Mouse (Mus musculus): Measurements from ENCODE around the gene Slc35e3. TPM values are rescaled to one million over a fixed set of nuclear protein-coding genes. Genes with fewer than 3 reads are reported as not detected.

Slc35e3 gene
- polyA plus RNA-seq, 1 experiment from 2014 or later: 19.8 TPM

GRCm38 (mm10) chr10:117694255-117694953 lies 51.8 kb downstream of the Slc35e3 start:
- H3K27me3 ChIP-seq (ENCODE audit: control insufficient read depth, insufficient read depth, low read length): no peaks in the 10 kb centered on the region
- no peaks in the 10 kb centered on the region for H3K9me3 ChIP-seq (ENCODE audit: control insufficient read depth, low read length)
- 96% methylated on average over 6 of the region's 6 CpGs for WGBS
- no peak overlapping the region for H3K9ac ChIP-seq (ENCODE audit: low read length)
- no peak overlapping the region for H3K4me3 ChIP-seq (ENCODE audit: low read depth, low read length)
- H3K27ac ChIP-seq (replicated peaks; ENCODE audit: low read depth, low read length): no peak overlapping the region
- H3K4me2 ChIP-seq (ENCODE audit: low read depth, severe bottlenecking): no peak overlapping the region
- H3K36me3 ChIP-seq (ENCODE audit: control insufficient read depth, insufficient read depth, low read length): peaks cover 40% of the 10 kb centered on the region
- DNase-seq (ENCODE audit: low spot score): no peak
- no peak for ATAC-seq (ENCODE audit: insufficient number of reproducible peaks, low FRiP score, low TSS enrichment, low read depth)
- H3K4me1 ChIP-seq (ENCODE audit: control insufficient read depth, insufficient read depth, low read length): no peaks in the 10 kb centered on the region

- 97% methylated on average over 5 of the region's 5 CpGs for WGBS
- peaks cover 40% of the 10 kb centered on the region for H3K36me3 ChIP-seq (ENCODE audit: control insufficient read depth, insufficient read depth, low read length)
Observed at GRCm38 (mm10) chr10:117692953-117693352, 53.2 kb downstream of the Slc35e3 start.

GRCm38 (mm10) chr10:117692173-117692572 lies 54.0 kb downstream of the Slc35e3 start:
- peaks cover 33% of the 10 kb centered on the region for H3K36me3 ChIP-seq (ENCODE audit: control insufficient read depth, insufficient read depth, low read length)
- no peak for DNase-seq (ENCODE audit: low spot score)

More at GRCm38 (mm10) chr10:117692953-117693352, 53.2 kb downstream of the Slc35e3 start:
- Histone ChIP-seq H3K4me1 (ENCODE audit: control insufficient read depth, insufficient read depth, low read length) (no peaks in the 10 kb centered on the region), H3K4me2 (ENCODE audit: low read depth, severe bottlenecking) (no peak overlapping the region), H3K9me3 (ENCODE audit: control insufficient read depth, low read length) (no peaks in the 10 kb centered on the region), H3K27me3 (ENCODE audit: control insufficient read depth, insufficient read depth, low read length) (no peaks in the 10 kb centered on the region), H3K27ac (replicated peaks; ENCODE audit: low read depth, low read length) (no peak overlapping the region), H3K9ac (ENCODE audit: low read length) (no peak overlapping the region), H3K4me3 (ENCODE audit: low read depth, low read length) (no peak overlapping the region)
- ATAC-seq (ENCODE audit: insufficient number of reproducible peaks, low FRiP score, low TSS enrichment, low read depth): no peak
- no peak for DNase-seq (ENCODE audit: low spot score)

GRCm38 (mm10) chr10:117691389-117691968 lies 54.7 kb downstream of the Slc35e3 start:
- DNase-seq (ENCODE audit: low spot score): no peak
- Histone ChIP-seq H3K9ac (ENCODE audit: low read length) (no peak overlapping the region), H3K27ac (replicated peaks; ENCODE audit: low read depth, low read length) (no peak overlapping the region), H3K4me2 (ENCODE audit: low read depth, severe bottlenecking) (no peak overlapping the region), H3K4me1 (ENCODE audit: control insufficient read depth, insufficient read depth, low read length) (no peaks in the 10 kb centered on the region), H3K4me3 (ENCODE audit: low read depth, low read length) (no peak overlapping the region), H3K9me3 (ENCODE audit: control insufficient read depth, low read length) (no peaks in the 10 kb centered on the region), H3K36me3 (ENCODE audit: control insufficient read depth, insufficient read depth, low read length) (peaks cover 30% of the 10 kb centered on the region), H3K27me3 (ENCODE audit: control insufficient read depth, insufficient read depth, low read length) (no peaks in the 10 kb centered on the region)
- WGBS: 94% methylated on average over 10 of the region's 10 CpGs
- no peak for ATAC-seq (ENCODE audit: insufficient number of reproducible peaks, low FRiP score, low TSS enrichment, low read depth)

More at GRCm38 (mm10) chr10:117692173-117692572, 54.0 kb downstream of the Slc35e3 start:
- H3K9me3 ChIP-seq (ENCODE audit: control insufficient read depth, low read length): no peaks in the 10 kb centered on the region
- ATAC-seq (ENCODE audit: insufficient number of reproducible peaks, low FRiP score, low TSS enrichment, low read depth): no peak
- no peaks in the 10 kb centered on the region for H3K27me3 ChIP-seq (ENCODE audit: control insufficient read depth, insufficient read depth, low read length)
- H3K9ac ChIP-seq (ENCODE audit: low read length): no peak overlapping the region
- H3K4me2 ChIP-seq (ENCODE audit: low read depth, severe bottlenecking): no peak overlapping the region
- no peak overlapping the region for H3K27ac ChIP-seq (replicated peaks; ENCODE audit: low read depth, low read length)
- H3K4me1 ChIP-seq (ENCODE audit: control insufficient read depth, insufficient read depth, low read length): no peaks in the 10 kb centered on the region
- no peak overlapping the region for H3K4me3 ChIP-seq (ENCODE audit: low read depth, low read length)

- 97% methylated on average over 3 of the region's 3 CpGs for WGBS
- H3K36me3 ChIP-seq (ENCODE audit: control insufficient read depth, insufficient read depth, low read length): peaks cover 27% of the 10 kb centered on the region
- no peak for DNase-seq (ENCODE audit: low spot score)
Observed at GRCm38 (mm10) chr10:117690770-117691296, 55.3 kb downstream of the Slc35e3 start.

GRCm38 (mm10) chr10:117690101-117690352 lies 56.1 kb downstream of the Slc35e3 start:
- no peak overlapping the region for H3K4me3 ChIP-seq (ENCODE audit: low read depth, low read length)
- no peaks in the 10 kb centered on the region for H3K27me3 ChIP-seq (ENCODE audit: control insufficient read depth, insufficient read depth, low read length)
- H3K27ac ChIP-seq (replicated peaks; ENCODE audit: low read depth, low read length): no peak overlapping the region
- no peak overlapping the region for H3K9ac ChIP-seq (ENCODE audit: low read length)
- no peaks in the 10 kb centered on the region for H3K4me1 ChIP-seq (ENCODE audit: control insufficient read depth, insufficient read depth, low read length)
- DNase-seq (ENCODE audit: low spot score) (no peak), ATAC-seq (ENCODE audit: insufficient number of reproducible peaks, low FRiP score, low TSS enrichment, low read depth) (no peak)
- H3K9me3 ChIP-seq (ENCODE audit: control insufficient read depth, low read length): no peaks in the 10 kb centered on the region
- WGBS: 88% methylated on average over 2 of the region's 2 CpGs
- H3K36me3 ChIP-seq (ENCODE audit: control insufficient read depth, insufficient read depth, low read length): peaks cover 24% of the 10 kb centered on the region
- H3K4me2 ChIP-seq (ENCODE audit: low read depth, severe bottlenecking): no peak overlapping the region

More at GRCm38 (mm10) chr10:117690770-117691296, 55.3 kb downstream of the Slc35e3 start:
- no peaks in the 10 kb centered on the region for H3K4me1 ChIP-seq (ENCODE audit: control insufficient read depth, insufficient read depth, low read length)
- no peaks in the 10 kb centered on the region for H3K27me3 ChIP-seq (ENCODE audit: control insufficient read depth, insufficient read depth, low read length)
- no peak overlapping the region for H3K4me2 ChIP-seq (ENCODE audit: low read depth, severe bottlenecking)
- H3K27ac ChIP-seq (replicated peaks; ENCODE audit: low read depth, low read length): no peak overlapping the region
- ATAC-seq (ENCODE audit: insufficient number of reproducible peaks, low FRiP score, low TSS enrichment, low read depth): no peak
- no peak overlapping the region for H3K4me3 ChIP-seq (ENCODE audit: low read depth, low read length)
- H3K9ac ChIP-seq (ENCODE audit: low read length): no peak overlapping the region
- no peaks in the 10 kb centered on the region for H3K9me3 ChIP-seq (ENCODE audit: control insufficient read depth, low read length)

GRCm38 (mm10) chr10:117689297-117690100 lies 56.7 kb downstream of the Slc35e3 start:
- Histone ChIP-seq H3K27ac (replicated peaks; ENCODE audit: low read depth, low read length) (no peak overlapping the region), H3K9ac (ENCODE audit: low read length) (no peak overlapping the region), H3K4me2 (ENCODE audit: low read depth, severe bottlenecking) (no peak overlapping the region), H3K9me3 (ENCODE audit: control insufficient read depth, low read length) (no peaks in the 10 kb centered on the region), H3K27me3 (ENCODE audit: control insufficient read depth, insufficient read depth, low read length) (no peaks in the 10 kb centered on the region), H3K4me1 (ENCODE audit: control insufficient read depth, insufficient read depth, low read length) (no peaks in the 10 kb centered on the region), H3K36me3 (ENCODE audit: control insufficient read depth, insufficient read depth, low read length) (peaks cover 20% of the 10 kb centered on the region), H3K4me3 (ENCODE audit: low read depth, low read length) (no peak overlapping the region)
- DNase-seq (ENCODE audit: low spot score) (no peak), ATAC-seq (ENCODE audit: insufficient number of reproducible peaks, low FRiP score, low TSS enrichment, low read depth) (no peak)
- 95% methylated on average over 11 of the region's 11 CpGs for WGBS

Measured in limb, embryonic 11.5 days (tissue).